Mouse (Mus musculus) megakaryocyte, adult 5-6 weeks (primary cell): ENCODE data around the gene Pla1a. TPM values are rescaled to one million over a fixed set of nuclear protein-coding genes. Genes with fewer than 3 reads are reported as not detected.
"Not testable (repeated sequence)": the region's sequence is repeated elsewhere in the genome, so short reads cannot be mapped to it uniquely, and the experiment has no call there.

Experiments
- ATAC-seq: 2 replicates; pipeline ENCODE4 v1.8.0; 2016; ENCODE audit warnings: mild to moderate bottlenecking, inconsistent platforms; ENCODE audit not compliant: poor library complexity, severe bottlenecking
- total RNA-seq, 2 experiments: library from RNA; stranded (forward) in 1 of 2; stranded (reverse) in 1 of 2; fragments of 153-499, 151-499 nt in 1 of 2; fragments of 221-1000, 200-1000 nt in 1 of 2; gene quantifications; 2 replicates each; pipeline versions ENCODE4 v1.2.3 to v1.2.4; 2015 to 2017

Pla1a gene
- total RNA-seq, 2 experiments from 2014 or later: 0.38 TPM; not detected in 1

- ATAC-seq: no peak
These were observed 27.0 kb upstream of the Pla1a start for GRCm38 (mm10) chr16:38459990-38460389.

- peak; percentile 70 for ATAC-seq
These were observed 25.8 kb upstream of the Pla1a start for GRCm38 (mm10) chr16:38458600-38459280.

- peak; percentile 71 for ATAC-seq
These were observed 24.0 kb upstream of the Pla1a start for GRCm38 (mm10) chr16:38456812-38457567.

- ATAC-seq: no peak
These were observed 22.8 kb upstream of the Pla1a start, which contains the start of gene Cd80 for GRCm38 (mm10) chr16:38455511-38456418. Gene Cd80, plus strand, starts transcription at chr16:38455561.

- ATAC-seq: no peak
These were observed 21.7 kb upstream of the Pla1a start for GRCm38 (mm10) chr16:38454533-38455254.

GRCm38 (mm10) chr16:38453952-38454351, 21.0 kb upstream of the Pla1a start:
- ATAC-seq: no peak

GRCm38 (mm10) chr16:38453203-38453553, 20.2 kb upstream of the Pla1a start:
- no peak for ATAC-seq

GRCm38 (mm10) chr16:38452442-38453202, 19.7 kb upstream of the Pla1a start, which contains the start of gene Adprh:
Gene Adprh, minus strand, starts transcription at chr16:38452703.
- ATAC-seq: peak; percentile 88

GRCm38 (mm10) chr16:38451421-38452205, 18.7 kb upstream of the Pla1a start:
- no peak for ATAC-seq

- no peak for ATAC-seq
These were observed 17.8 kb upstream of the Pla1a start for GRCm38 (mm10) chr16:38450707-38451106.

- no peak for ATAC-seq
These were observed 15.5 kb upstream of the Pla1a start for GRCm38 (mm10) chr16:38448458-38448857.

GRCm38 (mm10) chr16:38447366-38447765, 14.4 kb upstream of the Pla1a start:
- no peak for ATAC-seq

- not testable (repeated sequence) for ATAC-seq
These were observed 13.2 kb upstream of the Pla1a start for GRCm38 (mm10) chr16:38446141-38446540.

GRCm38 (mm10) chr16:38445576-38445975, 12.6 kb upstream of the Pla1a start:
- ATAC-seq: no peak

GRCm38 (mm10) chr16:38445046-38445445, 12.1 kb upstream of the Pla1a start:
- no peak for ATAC-seq

- peak; percentile 47; the same call in 1 of the 2 replicates for ATAC-seq
These were observed 10.9 kb upstream of the Pla1a start for GRCm38 (mm10) chr16:38443721-38444464.

GRCm38 (mm10) chr16:38442216-38442615, 9.3 kb upstream of the Pla1a start:
- ATAC-seq: no peak

GRCm38 (mm10) chr16:38441611-38442010, 8.7 kb upstream of the Pla1a start:
- ATAC-seq: no peak
